Mouse (Mus musculus) E14TG2a.4 (cell line): ENCODE measurements around the gene Dnajb13.

Experiments used
- H3K27me3 ChIP-seq: 2 replicates; pipeline ENCODE4 v1.6.1; 2014; ENCODE audit warnings: low read length, control low read depth; ENCODE audit not compliant: insufficient read depth
- H3K36me3 ChIP-seq: 2 replicates; pipeline ENCODE4 v1.6.1; 2014; ENCODE audit warnings: low read length, control low read depth; ENCODE audit not compliant: insufficient read depth
- H3K4me1 ChIP-seq: replicated peaks from 2 replicates; pipeline ENCODE4 v1.6.1; 2014; ENCODE audit warnings: low read depth, low read length, control low read depth
- H3K4me3 ChIP-seq: replicated peaks from 2 replicates; pipeline ENCODE4 v1.5.1; 2014; ENCODE audit warnings: mild to moderate bottlenecking, low read length
- H3K9me3 ChIP-seq: 2 replicates; pipeline ENCODE4 v1.6.1; 2014; ENCODE audit warnings: low read length, control low read depth
- CTCF ChIP-seq: conservative IDR thresholded peaks from 2 replicates; pipeline ENCODE4 v1.5.1; 2014; ENCODE audit warnings: low read length
- NANOG ChIP-seq: IDR thresholded peaks from 2 replicates; pipeline ENCODE4 v1.6.1; 2014; ENCODE audit warnings: borderline replicate concordance, low read length, mixed read lengths
- POU5F1 ChIP-seq: IDR thresholded peaks from 2 replicates; pipeline ENCODE4 v1.6.1; 2014; ENCODE audit warnings: low read length, borderline replicate concordance

Dnajb13 gene

GRCm38 (mm10) chr7:100464248-100464647 is 50.5 kb downstream of the Dnajb13 start:
- H3K4me1 ChIP-seq = 0 out of 2 replicates have a peak, but pooled peaks cover 6% of the 10 kb centered on the region
- no peaks in the 10 kb centered on the region for H3K9me3 ChIP-seq
- H3K36me3 ChIP-seq = peaks cover 75% of the 10 kb centered on the region
- H3K27me3 ChIP-seq = no peaks in the 10 kb centered on the region
- H3K4me3 ChIP-seq = no peak overlapping the region
- no peak for TF ChIP-seq NANOG
- TF ChIP-seq POU5F1 = no peak
- TF ChIP-seq CTCF = no peak

- Histone ChIP-seq H3K4me1 (0 out of 2 replicates have a peak, but pooled peaks cover 6% of the 10 kb centered on the region), H3K36me3 (peaks cover 70% of the 10 kb centered on the region), H3K4me3 (no peak overlapping the region), H3K27me3 (no peaks in the 10 kb centered on the region), H3K9me3 (no peaks in the 10 kb centered on the region)
- no peak for TF ChIP-seq CTCF
These were observed 51.0 kb downstream of the Dnajb13 start for GRCm38 (mm10) chr7:100463757-100464156.

- no peak for TF ChIP-seq POU5F1
- no peak for TF ChIP-seq NANOG
- TF ChIP-seq CTCF = no peak
- H3K4me1 ChIP-seq = 0 out of 2 replicates have a peak, but pooled peaks cover 6% of the 10 kb centered on the region
- H3K4me3 ChIP-seq = no peak overlapping the region
These were observed 51.6 kb downstream of the Dnajb13 start for GRCm38 (mm10) chr7:100463194-100463593.

GRCm38 (mm10) chr7:100461621-100462151 is 53.1 kb downstream of the Dnajb13 start:
- Histone ChIP-seq H3K4me3 (no peak overlapping the region), H3K36me3 (peaks cover 73% of the 10 kb centered on the region), H3K27me3 (no peaks in the 10 kb centered on the region), H3K9me3 (no peaks in the 10 kb centered on the region), H3K4me1 (0 out of 2 replicates have a peak, but pooled peaks cover under 1% of the 10 kb centered on the region)
- no peak for TF ChIP-seq POU5F1
- TF ChIP-seq CTCF = no peak
- TF ChIP-seq NANOG = no peak

More at GRCm38 (mm10) chr7:100463194-100463593, 51.6 kb downstream of the Dnajb13 start:
- H3K36me3 ChIP-seq = peaks cover 67% of the 10 kb centered on the region
- H3K9me3 ChIP-seq = no peaks in the 10 kb centered on the region
- no peaks in the 10 kb centered on the region for H3K27me3 ChIP-seq

GRCm38 (mm10) chr7:100459862-100460261 is 54.9 kb downstream of the Dnajb13 start:
- H3K27me3 ChIP-seq = no peaks in the 10 kb centered on the region
- no peaks in the 10 kb centered on the region for H3K9me3 ChIP-seq
- no peak overlapping the region for H3K4me3 ChIP-seq
- no peak for TF ChIP-seq CTCF
- no peak for TF ChIP-seq POU5F1
- TF ChIP-seq NANOG = no peak
- H3K36me3 ChIP-seq = peaks cover 74% of the 10 kb centered on the region
- peaks cover 8% of the 10 kb centered on the region for H3K4me1 ChIP-seq

GRCm38 (mm10) chr7:100458153-100458552 is 56.6 kb downstream of the Dnajb13 start:
- Histone ChIP-seq H3K4me1 (peaks cover 13% of the 10 kb centered on the region), H3K36me3 (peaks cover 75% of the 10 kb centered on the region), H3K9me3 (no peaks in the 10 kb centered on the region), H3K27me3 (no peaks in the 10 kb centered on the region), H3K4me3 (no peak overlapping the region)
- TF ChIP-seq CTCF (no peak), NANOG (no peak), POU5F1 (no peak)
